Mouse (Mus musculus) intestine, embryonic 14.5 days (tissue): ENCODE data around the gene H60b. TPM values are rescaled to one million over a fixed set of nuclear protein-coding genes. Genes with fewer than 3 reads are reported as not detected.
"Not testable (repeated sequence)": the region's sequence is repeated elsewhere in the genome, so short reads cannot be mapped to it uniquely, and the experiment has no call there.

ENCODE experiments used
- ATAC-seq: fragments of 200-750 bp; cut with Nextera tagmentation; replicated peaks from 2 replicates; pipeline ENCODE4 v1.8.0; 2017; ENCODE audit warnings: low read depth, moderate number of reproducible peaks, moderate TSS enrichment, moderate library complexity; ENCODE audit not compliant: low FRiP score, low TSS enrichment
- DNase-seq: peaks from one replicate; pipeline ENCODE4 v3.0.0-alpha.2; 2018; ENCODE audit warnings: low spot score
- H3K27ac ChIP-seq: fragments of 300-500 bp; sonication (generic); 2 replicates; pipeline ENCODE4 v1.5.1; 2014; ENCODE audit warnings: low read depth, mild to moderate bottlenecking, control low read depth
- H3K27me3 ChIP-seq: fragments of 300-500 bp; sonication (generic); replicated peaks from 2 replicates; pipeline ENCODE4 v1.6.1; 2014; ENCODE audit warnings: low read length, control low read depth; ENCODE audit not compliant: control insufficient read depth, insufficient read depth
- H3K36me3 ChIP-seq: fragments of 300-500 bp; sonication (generic); 2 replicates; pipeline ENCODE4 v1.6.1; 2014; ENCODE audit warnings: low read length, control low read depth; ENCODE audit not compliant: control insufficient read depth, insufficient read depth
- H3K4me1 ChIP-seq: fragments of 300-500 bp; sonication (generic); replicated peaks from 2 replicates; pipeline ENCODE4 v1.6.1; 2014; ENCODE audit warnings: low read length, control low read depth, mixed read lengths; ENCODE audit not compliant: control insufficient read depth, insufficient read depth
- H3K4me2 ChIP-seq: fragments of 300-500 bp; sonication (generic); 2 replicates; pipeline ENCODE4 v1.6.1; 2014; ENCODE audit warnings: low read length
- H3K4me3 ChIP-seq: fragments of 300-500 bp; sonication (generic); 2 replicates; pipeline ENCODE4 v1.5.1; 2014; ENCODE audit warnings: low read depth, low read length, control low read depth, mixed read lengths
- H3K9ac ChIP-seq: fragments of 300-500 bp; sonication (generic); 2 replicates; pipeline ENCODE4 v1.6.1; 2014; ENCODE audit warnings: mild to moderate bottlenecking, low read length
- H3K9me3 ChIP-seq: fragments of 300-500 bp; sonication (generic); 2 replicates; pipeline ENCODE4 v1.6.1; 2016; ENCODE audit warnings: low read length, control low read depth; ENCODE audit not compliant: control insufficient read depth
- WGBS: fragments of 180-500 bp; shearing (Covaris S2); extraction: QIAGEN DNeasy Blood & Tissue Kit; methylation state at CpG from one replicate; pipeline ENCODE4 v1.1.7; 2014; 5-methylcytosine and 5-hydroxymethylcytosine counted together
- polyA plus RNA-seq: library from polyadenylated mRNA; unstranded; fragments of >200 nt; fragmentation: Nextera tagmentation; extraction: Ambion mirVana; gene quantifications from 2 replicates; pipeline ENCODE4 v1.2.1, GENCODE M21; 2014

H60b gene
- polyA plus RNA-seq, 1 experiment from 2014 or later: 0.55 TPM

DNA sequence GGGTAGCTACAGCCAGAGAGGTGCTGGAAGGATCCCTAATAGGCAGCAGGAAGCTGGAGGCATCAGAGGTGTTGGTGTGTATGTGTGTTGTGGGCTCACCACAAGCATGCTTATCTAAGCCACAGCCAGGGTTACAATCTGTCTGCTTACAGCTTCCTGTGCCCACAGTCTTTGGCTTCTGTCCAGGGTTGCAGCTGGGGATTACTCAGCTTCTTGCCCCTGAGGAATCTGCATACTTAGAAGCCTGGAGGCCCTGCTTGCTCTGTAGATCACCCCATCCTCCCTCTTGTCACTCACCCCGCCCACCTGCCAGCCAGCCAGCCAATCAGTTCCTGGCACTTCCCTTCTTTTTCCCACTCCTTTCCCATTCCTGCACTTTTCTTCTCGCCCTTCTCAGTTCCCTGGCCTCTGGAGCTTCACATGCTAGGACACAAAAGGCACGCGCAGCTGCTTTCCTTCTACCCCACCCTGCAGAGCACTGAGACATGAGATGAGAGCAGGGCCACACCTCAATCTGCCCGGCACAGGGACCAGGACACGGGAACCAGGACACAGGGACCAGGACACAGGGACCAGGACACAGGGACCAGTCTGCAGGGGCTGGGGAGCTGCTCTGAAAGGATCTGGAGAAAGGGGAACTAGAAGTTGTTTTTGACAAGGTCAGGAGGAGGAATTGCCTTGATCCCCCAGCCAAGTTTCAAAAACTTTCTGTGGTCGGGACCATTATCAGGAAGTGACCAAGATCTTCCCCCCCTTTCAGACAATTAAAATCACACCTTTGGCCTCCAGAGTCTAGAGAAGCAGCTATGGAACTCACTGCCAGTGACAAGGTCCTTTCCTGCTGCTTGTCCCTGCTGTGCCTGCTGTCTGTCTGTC is 65.3 kb downstream of the H60b start:
- not testable (repeated sequence) for H3K27ac ChIP-seq, DNase-seq, H3K36me3 ChIP-seq, H3K9me3 ChIP-seq, H3K27me3 ChIP-seq, H3K9ac ChIP-seq, H3K4me2 ChIP-seq, H3K4me1 ChIP-seq, H3K4me3 ChIP-seq
- WGBS: no CpG with 5 or more reads among the region's 7 CpGs
- ATAC-seq: peak; percentile 72

GRCm38 (mm10) chr10:22265060-22265459 is 106.7 kb downstream of the H60b start:
- no peak for ATAC-seq
- Histone ChIP-seq H3K4me2 (no peak overlapping the region), H3K4me1 (no peaks in the 10 kb centered on the region), H3K27ac (no peak overlapping the region), H3K27me3 (no peaks in the 10 kb centered on the region), H3K36me3 (no peaks in the 10 kb centered on the region), H3K9ac (no peak overlapping the region), H3K4me3 (no peak overlapping the region), H3K9me3 (peaks cover 3% of the 10 kb centered on the region; the same call in 1 of the 2 replicates)
- 88% methylated on average over 8 of the region's 8 CpGs for WGBS
- peak; percentile 10 for DNase-seq

DNA sequence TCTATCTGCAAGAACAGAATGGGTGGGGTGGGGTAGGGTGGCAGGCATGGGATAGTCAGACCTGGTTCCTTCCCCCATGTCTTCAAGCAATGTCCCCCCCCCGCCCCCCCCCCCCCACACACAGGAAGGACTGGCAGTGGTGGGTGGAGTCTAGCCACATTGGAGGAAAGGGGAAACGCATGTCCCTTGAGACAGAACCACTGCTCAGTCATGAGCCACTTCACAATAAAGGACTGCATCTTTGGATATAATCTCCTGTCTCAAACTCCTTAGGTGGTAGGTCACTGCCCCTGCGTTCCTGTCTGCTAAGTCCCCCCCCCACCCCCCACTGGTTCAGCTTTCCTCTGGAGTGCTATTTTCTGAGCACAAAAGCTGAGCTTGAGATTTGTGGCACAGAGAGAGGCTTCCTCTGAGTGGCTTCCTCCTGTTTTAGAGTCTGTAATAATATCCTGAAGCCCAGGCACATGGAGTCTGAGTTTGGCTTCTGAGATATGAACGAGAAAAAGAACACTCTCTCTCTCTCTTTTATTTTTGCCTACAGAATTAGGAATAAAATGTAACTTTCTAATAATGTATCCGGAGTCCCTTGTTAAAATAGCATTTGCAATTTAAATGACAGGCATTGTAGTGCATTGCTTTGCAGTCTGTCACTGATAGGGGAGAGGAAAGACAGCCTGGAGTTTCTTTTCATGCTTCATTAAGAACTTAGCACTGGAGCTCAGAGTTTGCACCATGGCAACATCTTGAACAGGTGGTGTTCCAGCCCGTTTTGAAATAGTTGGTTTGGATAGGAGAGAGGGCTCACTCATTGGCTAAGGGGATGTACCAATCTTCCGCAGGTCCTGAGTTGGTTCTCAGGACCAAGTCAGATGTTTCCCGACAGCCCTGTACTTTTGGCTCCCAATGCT is 112.7 kb downstream of the H60b start:
- not testable (repeated sequence) for H3K9ac ChIP-seq, DNase-seq, H3K36me3 ChIP-seq, H3K27ac ChIP-seq, H3K4me3 ChIP-seq, H3K9me3 ChIP-seq, H3K4me1 ChIP-seq, H3K27me3 ChIP-seq, ATAC-seq, H3K4me2 ChIP-seq
- WGBS: 50% methylated on average over 8 of the region's 8 CpGs

GRCm38 (mm10) chr10:22272914-22273683 is 114.7 kb downstream of the H60b start:
- DNase-seq (peak; percentile 64), ATAC-seq (0 out of 2 replicates have a peak, but pooled peaks have one; percentile 70)
- Histone ChIP-seq H3K4me3 (peak overlapping the region; percentile 38), H3K9ac (0 out of 2 replicates have a peak overlapping the region, but pooled peaks have one; percentile 5), H3K4me2 (peak overlapping the region; percentile 71)
- H3K4me1 ChIP-seq, H3K27ac ChIP-seq, H3K9me3 ChIP-seq, H3K27me3 ChIP-seq, H3K36me3 ChIP-seq: not testable (repeated sequence)
- WGBS: 1% methylated on average over 37 of the region's 37 CpGs

- DNase-seq: peak; percentile 63
- Histone ChIP-seq H3K9me3 (no peaks in the 10 kb centered on the region), H3K27me3 (peaks cover 7% of the 10 kb centered on the region), H3K4me1 (no peaks in the 10 kb centered on the region), H3K27ac (no peak overlapping the region), H3K36me3 (no peaks in the 10 kb centered on the region), H3K9ac (peak overlapping the region; percentile 13; the same call in 1 of the 2 replicates), H3K4me3 (peak overlapping the region; percentile 38), H3K4me2 (peak overlapping the region; percentile 71)
- no peak for ATAC-seq
- under 1% methylated on average over 41 of the region's 41 CpGs for WGBS
Measured at GRCm38 (mm10) chr10:22273684-22274305, 115.4 kb downstream of the H60b start.

DNA sequence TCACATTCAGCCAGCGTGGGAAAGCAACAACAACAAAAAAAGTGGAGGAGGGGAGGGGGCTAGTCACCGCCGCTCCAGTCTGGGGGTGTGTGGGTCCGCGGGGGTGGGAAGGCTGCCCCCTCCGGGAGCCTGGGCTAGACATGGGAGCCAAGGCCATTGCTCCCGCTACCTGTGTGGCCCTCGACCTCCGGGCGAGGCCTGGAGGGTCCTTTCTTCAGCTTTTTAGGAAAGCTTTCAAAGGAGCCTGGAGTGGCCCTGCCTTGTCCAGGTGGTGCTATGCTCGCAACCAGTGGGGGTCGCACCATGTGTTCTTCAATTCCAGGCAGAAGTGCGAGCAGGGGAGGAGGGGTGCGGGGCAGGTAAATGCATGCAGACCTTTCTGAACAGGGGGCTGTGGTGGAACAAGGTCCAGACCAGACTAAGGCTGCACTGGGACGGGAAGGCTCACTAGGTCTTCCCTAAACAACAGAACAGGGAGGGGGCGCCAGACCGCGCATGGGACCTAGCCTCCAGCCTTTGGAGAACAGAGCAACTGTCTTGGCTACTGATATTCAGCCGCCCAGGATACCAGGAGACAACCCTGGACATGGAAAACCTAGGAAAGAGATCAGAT is 116.2 kb downstream of the H60b start:
- no peaks in the 10 kb centered on the region for H3K9me3 ChIP-seq
- 8% methylated on average over 19 of the region's 19 CpGs for WGBS
- DNase-seq (no peak), ATAC-seq (no peak)
- H3K4me3 ChIP-seq: peak overlapping the region; percentile 38
- H3K36me3 ChIP-seq: no peaks in the 10 kb centered on the region
- H3K9ac ChIP-seq: no peak overlapping the region
- peak overlapping the region; percentile 71 for H3K4me2 ChIP-seq
- peaks cover 7% of the 10 kb centered on the region for H3K27me3 ChIP-seq
- no peak overlapping the region for H3K27ac ChIP-seq
- no peaks in the 10 kb centered on the region for H3K4me1 ChIP-seq

GRCm38 (mm10) chr10:22278468-22278867 is 120.1 kb downstream of the H60b start:
- H3K4me3 ChIP-seq, H3K36me3 ChIP-seq, H3K27me3 ChIP-seq, H3K27ac ChIP-seq, H3K9me3 ChIP-seq, H3K4me1 ChIP-seq, ATAC-seq, H3K9ac ChIP-seq, DNase-seq, H3K4me2 ChIP-seq: not testable (repeated sequence)
- 87% methylated on average over 2 of the region's 2 CpGs for WGBS
